Mouse (Mus musculus): ENCODE data around the gene Dhh. TPM values are rescaled to one million over a fixed set of nuclear protein-coding genes. Genes with fewer than 3 reads are reported as not detected.

Dhh gene
- polyA plus RNA-seq (2014; fragmentation: Illumina TruSeq; extraction: RNeasy Lipid Tissue Mini Kit (QIAGEN cat#74804); ENCODE audit: low read depth, low replicate concordance): 0.97 TPM

GRCm38 (mm10) chr15:98897928-98898800 lies at the start of gene Dhh:
TSS of gene Dhh (minus strand) at chr15:98898540.

GRCm38 (mm10) chr15:98934217-98934839 lies 36.0 kb upstream of the Dhh start, which contains the start of gene Tuba1b:
TSS of gene Tuba1b (minus strand) at chr15:98934565.

GRCm38 (mm10) chr15:98917538-98918498 lies 19.5 kb upstream of the Dhh start, which contains the start of gene Lmbr1l:
TSS of gene Lmbr1l (minus strand) at chr15:98918231.

GRCm38 (mm10) chr15:98893940-98894745 lies 4.2 kb downstream of the Dhh start, which contains the start of gene Rhebl1:
TSS of gene Rhebl1 (minus strand) at chr15:98894540.

GRCm38 (mm10) chr15:98871070-98871915 lies 27.0 kb downstream of the Dhh start, which contains the start of gene Kmt2d:
TSS of gene Kmt2d (minus strand) at chr15:98871204.

Other genes with a start within 250 kb of the Dhh start
- 45.2 TPM for gene Ddx23, start 235.6 kb downstream of the Dhh start, polyA plus RNA-seq (2014; fragmentation: Illumina TruSeq; extraction: RNeasy Lipid Tissue Mini Kit (QIAGEN cat#74804); ENCODE audit: low read depth, low replicate concordance)
- gene Rnd1, start 221.1 kb downstream of the Dhh start, polyA plus RNA-seq (2014; fragmentation: Illumina TruSeq; extraction: RNeasy Lipid Tissue Mini Kit (QIAGEN cat#74804); ENCODE audit: low read depth, low replicate concordance): 1.3 TPM
- 5.6 TPM for gene Ccdc65, start 190.3 kb downstream of the Dhh start, polyA plus RNA-seq (2014; fragmentation: Illumina TruSeq; extraction: RNeasy Lipid Tissue Mini Kit (QIAGEN cat#74804); ENCODE audit: low read depth, low replicate concordance)
- gene Fkbp11, start 170.3 kb downstream of the Dhh start, polyA plus RNA-seq (2014; fragmentation: Illumina TruSeq; extraction: RNeasy Lipid Tissue Mini Kit (QIAGEN cat#74804); ENCODE audit: low read depth, low replicate concordance): 41.6 TPM
- gene Arf3, start 135.3 kb downstream of the Dhh start, polyA plus RNA-seq (2014; fragmentation: Illumina TruSeq; extraction: RNeasy Lipid Tissue Mini Kit (QIAGEN cat#74804); ENCODE audit: low read depth, low replicate concordance): 114 TPM
- gene Wnt10b, start 120.4 kb downstream of the Dhh start, polyA plus RNA-seq (2014; fragmentation: Illumina TruSeq; extraction: RNeasy Lipid Tissue Mini Kit (QIAGEN cat#74804); ENCODE audit: low read depth, low replicate concordance): 2.8 TPM
- not detected for gene Wnt1, start 108.7 kb downstream of the Dhh start, polyA plus RNA-seq (2014; fragmentation: Illumina TruSeq; extraction: RNeasy Lipid Tissue Mini Kit (QIAGEN cat#74804); ENCODE audit: low read depth, low replicate concordance)
- gene Ddn, start 89.0 kb downstream of the Dhh start, polyA plus RNA-seq (2014; fragmentation: Illumina TruSeq; extraction: RNeasy Lipid Tissue Mini Kit (QIAGEN cat#74804); ENCODE audit: low read depth, low replicate concordance): not detected
- 73.1 TPM for gene Prkag1, start 67.0 kb downstream of the Dhh start, polyA plus RNA-seq (2014; fragmentation: Illumina TruSeq; extraction: RNeasy Lipid Tissue Mini Kit (QIAGEN cat#74804); ENCODE audit: low read depth, low replicate concordance)
- 33.8 TPM for gene Kmt2d, start 27.3 kb downstream of the Dhh start, polyA plus RNA-seq (2014; fragmentation: Illumina TruSeq; extraction: RNeasy Lipid Tissue Mini Kit (QIAGEN cat#74804); ENCODE audit: low read depth, low replicate concordance)
- gene Rhebl1, start 4.0 kb downstream of the Dhh start, polyA plus RNA-seq (2014; fragmentation: Illumina TruSeq; extraction: RNeasy Lipid Tissue Mini Kit (QIAGEN cat#74804); ENCODE audit: low read depth, low replicate concordance): 4.4 TPM
- 22.8 TPM for gene Lmbr1l, start 19.7 kb upstream of the Dhh start, polyA plus RNA-seq (2014; fragmentation: Illumina TruSeq; extraction: RNeasy Lipid Tissue Mini Kit (QIAGEN cat#74804); ENCODE audit: low read depth, low replicate concordance)
- 537 TPM for gene Tuba1b, start 36.0 kb upstream of the Dhh start, polyA plus RNA-seq (2014; fragmentation: Illumina TruSeq; extraction: RNeasy Lipid Tissue Mini Kit (QIAGEN cat#74804); ENCODE audit: low read depth, low replicate concordance)
- gene Gm49450, start 55.0 kb upstream of the Dhh start, polyA plus RNA-seq (2014; fragmentation: Illumina TruSeq; extraction: RNeasy Lipid Tissue Mini Kit (QIAGEN cat#74804); ENCODE audit: low read depth, low replicate concordance): not detected
- 299 TPM for gene Tuba1a, start 55.2 kb upstream of the Dhh start, polyA plus RNA-seq (2014; fragmentation: Illumina TruSeq; extraction: RNeasy Lipid Tissue Mini Kit (QIAGEN cat#74804); ENCODE audit: low read depth, low replicate concordance)
- gene Tuba1c, start 131.4 kb upstream of the Dhh start, polyA plus RNA-seq (2014; fragmentation: Illumina TruSeq; extraction: RNeasy Lipid Tissue Mini Kit (QIAGEN cat#74804); ENCODE audit: low read depth, low replicate concordance): 81.1 TPM
- 0.45 TPM for gene Prph, start 156.6 kb upstream of the Dhh start, polyA plus RNA-seq (2014; fragmentation: Illumina TruSeq; extraction: RNeasy Lipid Tissue Mini Kit (QIAGEN cat#74804); ENCODE audit: low read depth, low replicate concordance)
- gene Troap, start 176.0 kb upstream of the Dhh start, polyA plus RNA-seq (2014; fragmentation: Illumina TruSeq; extraction: RNeasy Lipid Tissue Mini Kit (QIAGEN cat#74804); ENCODE audit: low read depth, low replicate concordance): 1.6 TPM
- 2.6 TPM for gene C1ql4, start 189.3 kb upstream of the Dhh start, polyA plus RNA-seq (2014; fragmentation: Illumina TruSeq; extraction: RNeasy Lipid Tissue Mini Kit (QIAGEN cat#74804); ENCODE audit: low read depth, low replicate concordance)
- 6.5 TPM for gene Dnajc22, start 194.6 kb upstream of the Dhh start, polyA plus RNA-seq (2014; fragmentation: Illumina TruSeq; extraction: RNeasy Lipid Tissue Mini Kit (QIAGEN cat#74804); ENCODE audit: low read depth, low replicate concordance)
- 15.8 TPM for gene Spats2, start 227.4 kb upstream of the Dhh start, polyA plus RNA-seq (2014; fragmentation: Illumina TruSeq; extraction: RNeasy Lipid Tissue Mini Kit (QIAGEN cat#74804); ENCODE audit: low read depth, low replicate concordance)